Mouse (Mus musculus): ENCODE measurements around the gene Homer1.

Homer1 gene

DNA sequence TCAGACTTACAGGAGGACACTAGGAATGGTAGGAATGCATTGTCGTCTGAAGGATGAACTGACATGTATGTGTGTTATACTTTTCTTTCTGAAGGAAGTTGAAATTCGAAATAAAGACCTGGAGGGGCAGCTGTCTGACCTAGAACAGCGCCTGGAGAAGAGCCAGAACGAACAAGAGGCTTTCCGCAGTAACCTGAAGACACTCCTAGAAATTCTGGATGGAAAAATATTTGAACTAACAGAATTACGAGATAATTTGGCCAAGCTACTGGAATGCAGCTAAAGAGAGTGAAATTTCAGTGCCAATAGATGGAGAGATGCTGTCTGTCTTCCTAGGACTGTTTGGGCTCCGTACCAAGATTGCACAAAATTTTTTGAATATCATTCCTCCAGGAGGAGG is 102.5 kb downstream of the Homer1 start:
- DNase-seq (ENCODE audit: extremely low spot score), result no peak

DNA sequence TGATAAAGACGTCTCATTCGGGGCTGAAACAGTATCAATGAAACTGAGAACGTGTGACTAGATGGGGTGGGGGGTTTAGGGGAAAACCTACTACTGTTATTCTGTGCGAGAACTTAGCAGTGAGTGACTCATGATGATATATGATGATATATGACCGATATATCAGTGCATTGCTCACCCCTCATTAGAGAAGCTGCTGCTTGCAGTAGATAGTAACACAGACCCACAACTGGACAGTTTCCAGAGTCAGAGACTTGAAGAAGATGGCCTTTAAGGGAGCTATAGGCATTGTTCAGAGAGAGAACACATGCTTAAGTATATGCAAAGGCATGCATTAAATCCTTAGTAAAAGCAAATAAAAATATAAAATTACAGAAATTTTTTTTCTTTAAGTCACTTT is 107.4 kb downstream of the Homer1 start:
- no peak for DNase-seq (ENCODE audit: extremely low spot score)

DNA sequence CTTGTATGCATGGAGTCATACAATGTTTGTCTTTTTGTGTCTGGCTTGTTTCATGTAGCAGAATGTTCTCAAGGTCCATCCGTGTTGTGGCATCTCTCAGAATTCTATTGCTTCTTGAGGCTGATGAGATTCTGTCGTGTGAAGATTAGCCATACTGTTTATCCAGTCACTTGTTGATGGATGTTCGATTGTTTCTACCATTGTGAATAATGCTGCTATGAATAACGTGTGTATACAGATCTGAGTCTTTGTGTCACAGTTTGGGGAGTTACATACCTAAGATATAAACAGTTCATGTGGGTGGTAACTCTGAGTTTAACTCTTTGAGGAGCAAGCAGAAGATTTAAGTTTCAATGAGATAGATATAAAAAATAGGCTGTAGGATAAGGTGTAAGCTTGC is 110.9 kb downstream of the Homer1 start:
- no peak for DNase-seq (ENCODE audit: extremely low spot score)

- no peak for DNase-seq (ENCODE audit: extremely low spot score)
These were observed 115.6 kb downstream of the Homer1 start for GRCm38 (mm10) chr13:93415055-93415454.

DNA sequence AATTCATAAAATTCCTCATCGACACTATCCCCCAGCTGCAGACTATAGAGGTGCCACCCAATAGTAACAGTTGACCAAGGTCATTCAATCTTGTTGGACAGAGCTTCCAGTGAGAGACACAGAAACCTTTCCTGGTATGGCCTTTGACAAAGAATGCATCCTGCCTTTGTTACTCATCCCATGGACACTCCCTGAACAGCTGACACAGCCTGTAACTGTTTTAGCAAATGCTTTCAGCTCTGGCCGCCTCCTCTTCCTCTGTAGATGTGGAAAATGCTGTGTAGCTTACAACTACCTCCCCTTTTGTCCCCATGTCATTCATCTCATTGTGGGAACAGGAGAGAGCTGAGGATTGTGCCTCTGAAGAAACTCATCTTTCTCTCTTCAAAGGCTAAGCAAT is 118.9 kb downstream of the Homer1 start:
- DNase-seq (ENCODE audit: extremely low spot score), result no peak

GRCm38 (mm10) chr13:93419779-93420178 is 120.3 kb downstream of the Homer1 start:
- DNase-seq (ENCODE audit: extremely low spot score), result no peak

GRCm38 (mm10) chr13:93423224-93423623 is 123.8 kb downstream of the Homer1 start:
- DNase-seq (ENCODE audit: extremely low spot score), result no peak

DNA sequence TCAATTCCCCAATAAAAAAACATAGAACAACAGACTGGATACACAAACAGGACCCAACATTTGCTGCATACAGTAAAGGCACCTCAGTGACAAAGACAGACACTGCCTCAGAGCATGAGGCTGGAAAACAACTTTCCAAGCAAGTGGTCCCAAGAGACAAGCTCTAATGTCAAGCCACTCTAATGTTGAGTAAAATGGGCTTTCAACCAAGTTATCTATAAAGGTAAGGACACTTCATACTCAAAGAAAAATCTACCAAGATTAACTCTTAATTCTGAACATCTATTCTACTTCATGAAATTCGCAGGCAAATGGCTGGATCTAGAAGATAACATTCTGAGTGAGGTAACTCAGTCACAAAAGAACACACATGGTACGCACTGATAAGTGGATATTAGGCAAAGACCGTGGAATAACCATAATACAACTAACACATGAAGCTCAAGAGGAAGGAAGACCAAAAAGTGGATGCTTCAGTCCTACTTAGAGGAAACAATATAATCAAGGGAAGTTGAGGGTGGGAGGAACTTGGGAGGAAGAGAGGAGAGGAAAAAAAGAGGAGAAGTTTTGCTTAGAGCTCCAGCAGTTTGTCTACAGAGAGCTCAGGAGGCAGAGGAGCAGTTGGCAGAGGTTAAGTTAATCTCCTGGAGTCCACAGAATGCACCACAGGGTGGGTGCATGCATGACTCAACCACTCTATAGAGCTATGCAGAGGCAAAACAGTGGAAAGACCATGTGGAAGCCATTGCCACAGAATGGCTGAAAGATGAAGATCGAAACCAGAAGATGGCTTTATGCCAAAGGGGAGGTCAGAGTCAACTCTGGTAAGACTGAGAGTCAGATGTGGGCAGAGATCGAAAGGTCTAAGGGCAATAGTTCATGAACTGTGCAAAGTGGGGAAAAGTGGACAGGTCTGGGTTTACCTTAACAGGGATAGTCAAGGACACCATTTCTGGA is 128.8 kb downstream of the Homer1 start:
- no peak for DNase-seq (ENCODE audit: extremely low spot score)

DNA sequence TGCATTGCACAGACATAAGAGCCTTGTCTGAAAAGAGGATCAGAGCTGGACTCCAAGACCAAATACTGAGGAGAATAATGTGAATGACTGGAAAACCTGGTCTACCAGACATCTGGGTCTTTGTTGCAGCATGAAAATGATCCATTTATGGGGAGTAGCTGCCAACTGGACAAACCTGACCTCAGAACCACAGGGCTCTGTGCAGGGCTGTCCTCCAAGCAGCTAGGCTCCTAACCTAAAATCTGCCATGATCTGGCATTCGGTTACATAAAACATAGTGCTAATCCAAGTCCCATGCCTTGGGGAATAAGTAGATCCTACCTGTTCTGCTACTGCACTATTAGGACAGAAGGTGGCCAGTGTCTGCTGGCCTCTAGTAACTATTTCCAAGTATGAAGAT is 129.8 kb downstream of the Homer1 start:
- DNase-seq (ENCODE audit: extremely low spot score), result no peak

GRCm38 (mm10) chr13:93440167-93440566 is 140.7 kb downstream of the Homer1 start:
- DNase-seq (ENCODE audit: extremely low spot score), result no peak

GRCm38 (mm10) chr13:93453275-93453674 is 153.8 kb downstream of the Homer1 start:
- no peak for DNase-seq (ENCODE audit: extremely low spot score)
